Mouse (Mus musculus): ENCODE results near the gene Tox2.

GRCm38 (mm10) chr2:163218571-163218970, 15.6 kb downstream of the Tox2 start:
- no peak for TF ChIP-seq CTCF (IDR thresholded peaks at IDR 0.05; ENCODE audit: extremely low read depth, insufficient read depth, low read length)
- no peak for TF ChIP-seq POLR2A (IDR thresholded peaks at IDR 0.05; ENCODE audit: extremely low read depth, insufficient read depth, low read length)
